Mouse (Mus musculus): ENCODE measurements at regions not wholly inside any gene's neighbourhood (a gene's known extent, or its start where the extent isn't known, plus 50 kb on each side); places are given as distances from the start of the nearest gene placed in this dataset.

DNA sequence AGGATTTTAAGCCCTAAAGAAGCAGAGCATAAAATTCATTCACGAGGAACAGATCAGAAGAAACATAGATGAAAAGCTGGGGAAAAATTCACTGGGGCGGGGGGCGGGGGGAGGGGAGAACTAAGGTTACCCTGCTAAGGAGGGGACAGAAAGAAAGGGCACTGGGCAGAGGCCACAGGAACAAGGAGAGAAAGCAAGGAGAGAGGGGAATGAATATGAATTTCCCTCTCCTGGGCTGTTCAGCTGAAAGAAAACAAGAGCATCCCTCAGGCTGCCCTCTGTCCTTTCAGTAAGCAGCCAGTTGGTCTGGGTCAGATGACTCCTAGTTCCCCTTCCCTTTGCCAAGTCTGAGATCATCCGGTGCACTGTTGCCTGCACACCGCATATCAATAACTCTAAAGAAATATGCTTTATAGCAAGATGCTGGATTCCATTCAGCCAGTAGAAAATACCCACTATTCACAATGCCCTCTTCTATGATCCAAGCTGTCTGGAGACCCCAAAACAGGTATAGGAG lies 467.7 kb upstream of the Rag2 start:
- no peak overlapping the region for H3K27ac ChIP-seq
- TF ChIP-seq EP300 (IDR thresholded peaks at IDR 0.05; ENCODE audit: insufficient read depth, low read depth, low read length) (no peak), POLR2A (IDR thresholded peaks at IDR 0.05; ENCODE audit: insufficient read depth, low read depth, low read length) (no peak), CTCF (IDR thresholded peaks at IDR 0.05) (no peak)
- H3K79me2 ChIP-seq (replicated peaks; ENCODE audit: control insufficient read depth, insufficient read depth, low read length): no peaks in the 10 kb centered on the region
- H3K36me3 ChIP-seq (ENCODE audit: control insufficient read depth, insufficient read depth, low read length): no peaks in the 10 kb centered on the region
- H3K4me1 ChIP-seq (ENCODE audit: control insufficient read depth, insufficient read depth, low read length): no peaks in the 10 kb centered on the region
- DNase-seq: no peak
- WGBS: 63% methylated on average over 5 of the region's 5 CpGs
- H3K27me3 ChIP-seq (ENCODE audit: control insufficient read depth, insufficient read depth, low read length): no peaks in the 10 kb centered on the region
- no peak overlapping the region for H3K9ac ChIP-seq (ENCODE audit: low read depth, low read length)
- H3K4me3 ChIP-seq: no peak overlapping the region
- intact Hi-C loops (cut with DNase I): no loop called here

- H3K27ac ChIP-seq: no peak overlapping the region
- H3K27me3 ChIP-seq (ENCODE audit: control insufficient read depth, insufficient read depth, low read length): no peaks in the 10 kb centered on the region
- no peak for TF ChIP-seq EP300 (IDR thresholded peaks at IDR 0.05; ENCODE audit: insufficient read depth, low read depth, low read length)
- TF ChIP-seq POLR2A (IDR thresholded peaks at IDR 0.05; ENCODE audit: insufficient read depth, low read depth, low read length): no peak
- TF ChIP-seq CTCF (IDR thresholded peaks at IDR 0.05): peak; percentile 71
- H3K4me1 ChIP-seq (ENCODE audit: control insufficient read depth, insufficient read depth, low read length): no peaks in the 10 kb centered on the region
- H3K4me3 ChIP-seq: no peak overlapping the region
- no peak for DNase-seq
- intact Hi-C loops (cut with DNase I): no loop called here
- H3K79me2 ChIP-seq (replicated peaks; ENCODE audit: control insufficient read depth, insufficient read depth, low read length): no peaks in the 10 kb centered on the region
- no peaks in the 10 kb centered on the region for H3K36me3 ChIP-seq (ENCODE audit: control insufficient read depth, insufficient read depth, low read length)
- 20% methylated on average over 4 of the region's 4 CpGs for WGBS
- H3K9ac ChIP-seq (ENCODE audit: low read depth, low read length): no peak overlapping the region
These were observed 465.2 kb upstream of the Rag2 start for GRCm38 (mm10) chr2:101159276-101159675.

DNA sequence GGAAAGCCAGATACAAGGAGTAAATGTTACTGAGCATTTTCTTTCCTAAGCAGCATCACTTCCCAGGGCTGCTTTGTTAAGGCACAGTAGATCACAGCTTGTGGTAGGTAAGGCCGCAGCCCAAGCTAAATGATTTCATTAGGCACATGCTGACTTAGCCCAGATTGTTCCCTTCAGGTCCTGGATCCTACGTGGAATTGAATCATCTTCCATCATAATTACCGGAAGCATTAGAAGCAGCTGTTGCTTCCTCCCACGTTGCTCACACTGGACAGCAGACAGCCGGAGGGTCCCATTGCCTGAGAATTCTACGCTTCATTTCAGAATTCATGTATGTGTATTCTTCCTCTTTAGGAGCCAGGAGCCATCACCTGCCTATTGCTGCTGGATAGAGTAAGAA lies 458.6 kb upstream of the Rag2 start:
- no peak for TF ChIP-seq CTCF (IDR thresholded peaks at IDR 0.05)
- TF ChIP-seq POLR2A (IDR thresholded peaks at IDR 0.05; ENCODE audit: insufficient read depth, low read depth, low read length): no peak
- TF ChIP-seq EP300 (IDR thresholded peaks at IDR 0.05; ENCODE audit: insufficient read depth, low read depth, low read length): no peak
- no peak for DNase-seq
- H3K27ac ChIP-seq: no peak overlapping the region
- H3K4me3 ChIP-seq: no peak overlapping the region
- no peaks in the 10 kb centered on the region for H3K4me1 ChIP-seq (ENCODE audit: control insufficient read depth, insufficient read depth, low read length)
- 75% methylated on average over 6 of the region's 6 CpGs for WGBS
- intact Hi-C loops (cut with DNase I): no loop called here
- no peaks in the 10 kb centered on the region for H3K36me3 ChIP-seq (ENCODE audit: control insufficient read depth, insufficient read depth, low read length)
- H3K27me3 ChIP-seq (ENCODE audit: control insufficient read depth, insufficient read depth, low read length): no peaks in the 10 kb centered on the region
- H3K9ac ChIP-seq (ENCODE audit: low read depth, low read length): no peak overlapping the region
- no peaks in the 10 kb centered on the region for H3K79me2 ChIP-seq (replicated peaks; ENCODE audit: control insufficient read depth, insufficient read depth, low read length)

GRCm38 (mm10) chr2:101172806-101173205 lies 451.7 kb upstream of the Rag2 start:
- H3K4me1 ChIP-seq (ENCODE audit: control insufficient read depth, insufficient read depth, low read length): no peaks in the 10 kb centered on the region
- 68% methylated on average over 6 of the region's 6 CpGs for WGBS
- H3K36me3 ChIP-seq (ENCODE audit: control insufficient read depth, insufficient read depth, low read length): no peaks in the 10 kb centered on the region
- H3K27ac ChIP-seq: no peak overlapping the region
- TF ChIP-seq POLR2A (IDR thresholded peaks at IDR 0.05; ENCODE audit: insufficient read depth, low read depth, low read length) (no peak), EP300 (IDR thresholded peaks at IDR 0.05; ENCODE audit: insufficient read depth, low read depth, low read length) (no peak), CTCF (IDR thresholded peaks at IDR 0.05) (no peak)
- intact Hi-C loops (cut with DNase I): no loop called here
- DNase-seq: no peak
- no peaks in the 10 kb centered on the region for H3K27me3 ChIP-seq (ENCODE audit: control insufficient read depth, insufficient read depth, low read length)
- no peaks in the 10 kb centered on the region for H3K79me2 ChIP-seq (replicated peaks; ENCODE audit: control insufficient read depth, insufficient read depth, low read length)
- H3K4me3 ChIP-seq: no peak overlapping the region
- no peak overlapping the region for H3K9ac ChIP-seq (ENCODE audit: low read depth, low read length)

DNA sequence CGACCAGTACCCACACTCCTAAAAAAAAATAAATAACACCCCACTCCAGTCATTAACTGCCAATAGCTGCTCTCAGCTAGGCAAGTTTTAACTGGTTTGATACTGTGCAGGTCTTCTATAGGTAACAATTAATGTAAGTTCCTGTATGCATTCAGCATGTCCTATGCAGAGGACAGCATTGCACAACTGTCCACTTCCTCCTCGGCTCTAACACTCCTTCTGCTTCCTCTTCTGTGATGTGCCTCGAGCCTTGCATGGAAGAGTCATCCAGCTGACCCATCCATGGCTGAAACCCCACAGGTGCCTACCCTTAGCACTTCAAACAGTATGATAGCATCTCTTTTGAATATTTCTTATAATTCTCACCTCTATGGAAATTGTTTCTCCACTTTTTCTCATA lies 449.4 kb upstream of the Rag2 start:
- Histone ChIP-seq H3K4me1 (ENCODE audit: control insufficient read depth, insufficient read depth, low read length) (no peaks in the 10 kb centered on the region), H3K27ac (no peak overlapping the region), H3K4me3 (no peak overlapping the region), H3K79me2 (replicated peaks; ENCODE audit: control insufficient read depth, insufficient read depth, low read length) (no peaks in the 10 kb centered on the region), H3K36me3 (ENCODE audit: control insufficient read depth, insufficient read depth, low read length) (no peaks in the 10 kb centered on the region), H3K9ac (ENCODE audit: low read depth, low read length) (no peak overlapping the region), H3K27me3 (ENCODE audit: control insufficient read depth, insufficient read depth, low read length) (no peaks in the 10 kb centered on the region)
- WGBS: 57% methylated on average over 3 of the region's 3 CpGs
- intact Hi-C loops (cut with DNase I): no loop called here
- peak in 1 of 2 experiments; percentile 3 for DNase-seq
- TF ChIP-seq CTCF (IDR thresholded peaks at IDR 0.05) (no peak), POLR2A (IDR thresholded peaks at IDR 0.05; ENCODE audit: insufficient read depth, low read depth, low read length) (no peak), EP300 (IDR thresholded peaks at IDR 0.05; ENCODE audit: insufficient read depth, low read depth, low read length) (no peak)

- Histone ChIP-seq H3K4me3 (no peak overlapping the region), H3K36me3 (ENCODE audit: control insufficient read depth, insufficient read depth, low read length) (no peaks in the 10 kb centered on the region), H3K27ac (no peak overlapping the region), H3K79me2 (replicated peaks; ENCODE audit: control insufficient read depth, insufficient read depth, low read length) (no peaks in the 10 kb centered on the region), H3K4me1 (ENCODE audit: control insufficient read depth, insufficient read depth, low read length) (no peaks in the 10 kb centered on the region), H3K27me3 (ENCODE audit: control insufficient read depth, insufficient read depth, low read length) (no peaks in the 10 kb centered on the region), H3K9ac (ENCODE audit: low read depth, low read length) (no peak overlapping the region)
- WGBS: 30% methylated on average over 3 of the region's 3 CpGs
- intact Hi-C loops (cut with DNase I): no loop called here
- TF ChIP-seq EP300 (IDR thresholded peaks at IDR 0.05; ENCODE audit: insufficient read depth, low read depth, low read length) (no peak), CTCF (IDR thresholded peaks at IDR 0.05) (no peak), POLR2A (IDR thresholded peaks at IDR 0.05; ENCODE audit: insufficient read depth, low read depth, low read length) (no peak)
- DNase-seq: no peak
These were observed 417.9 kb upstream of the Rag2 start for GRCm38 (mm10) chr2:101206637-101207036.
